Mouse (Mus musculus): ENCODE measurements at regions not wholly inside any gene's neighbourhood (a gene's known extent, or its start where the extent isn't known, plus 50 kb on each side); places are given as distances from the start of the nearest gene placed in this dataset.

DNA sequence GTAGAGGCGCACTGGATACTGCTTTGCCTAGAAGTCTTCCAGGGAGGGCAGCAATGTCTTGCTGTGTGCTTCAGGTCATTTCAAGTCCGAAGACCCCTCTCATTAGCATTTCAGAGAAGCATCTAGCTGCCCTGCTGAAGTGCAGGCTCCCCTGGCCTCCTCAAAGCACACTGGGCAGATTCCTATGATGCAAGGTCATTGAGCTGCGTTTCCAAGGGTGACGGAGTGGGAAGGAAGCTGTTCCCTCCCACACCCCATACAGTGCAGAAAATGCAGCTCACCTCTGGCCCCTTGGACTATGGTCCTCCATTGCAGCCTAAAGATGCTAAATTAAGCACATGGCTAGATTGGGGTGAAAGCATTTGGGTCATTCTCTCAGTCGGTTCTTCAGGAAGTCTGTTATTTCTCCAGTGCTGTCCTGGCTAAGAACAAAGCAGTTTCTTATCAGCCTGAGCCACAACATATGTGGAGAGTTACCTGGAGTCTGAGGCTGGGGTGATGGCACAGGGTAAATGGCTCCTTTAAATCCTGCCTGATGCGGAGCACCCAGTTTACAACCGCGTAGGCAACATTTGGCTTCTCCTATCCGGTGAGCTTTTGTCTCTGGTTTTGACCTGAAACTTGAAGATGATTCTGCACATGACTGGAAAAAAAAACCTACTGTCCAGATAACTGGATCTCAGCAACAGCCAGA, 52.6 kb upstream of the Parp11 start:
- no peak for TF ChIP-seq CTCF (IDR thresholded peaks at IDR 0.05; ENCODE audit: low read depth, low read length)
- TF ChIP-seq POLR2A (IDR thresholded peaks at IDR 0.05; ENCODE audit: borderline replicate concordance, low read depth, low read length), result no peak
